24 mouse cellular contexts compared by ENCODE assay signal in genomic region chr4:95177753-95178152, GRCm38 (mm10).
DNase-seq lines count a peak whose midpoint lies in the region; ATAC-seq and TF ChIP-seq lines count a peak whose summit lies in the region.
"Had no signal": no experiment of that assay in that cellular context is flagged by ENCODE, and none has a peak within 500 bp of the region (broad histone marks: within the 10 kb centered on the region; RNA-seq: fewer than 3 reads in every experiment).

No protein-coding gene starts in this region.

- H3K4me3 ChIP-seq in layer of hippocampus, adult 2 months = no peak overlapping the region
- H3K4me3 ChIP-seq: embryonic facial prominence, embryonic 10.5 days; erythroblast, embryonic 14.5 days; heart, embryonic 15.5 days; hindbrain, embryonic 13.5 days; intestine, embryonic 15.5 days had no signal

- DNase-seq in layer of hippocampus, adult 2 months (ENCODE audit: low spot score in 2 of 2) = no peak
- no peak for DNase-seq in layer of hippocampus, adult 9-10 months (ENCODE audit: low spot score)
- DNase-seq in 416B (ENCODE audit: low read depth) (peak; percentile 98), NIH3T3 (ENCODE audit: low read depth) (peak; percentile 43)
- no peak for DNase-seq in urinary bladder, postnatal 14 days (ENCODE audit: low spot score)
- DNase-seq in gastrocnemius, postnatal 10 days = no peak
- DNase-seq: adrenal gland, postnatal 10 days; B cell, adult 2 months; cerebellum, adult 11-12 months; cerebellum, adult 9-10 months; cerebellum, postnatal 36 days; gastrocnemius, postnatal 25 days; heart, adult 11 months; heart, postnatal 14 days; kidney, adult 18-20 months had no signal

- ATAC-seq in megakaryocyte-erythroid progenitor cell, adult 5-6 weeks (replicated peaks; ENCODE audit: low FRiP score, low TSS enrichment, poor library complexity, severe bottlenecking) = peak; percentile 69
- ATAC-seq in CD4-positive, CD25-positive, alpha-beta regulatory T cell, adult 4 months = no peak
- ATAC-seq: forebrain, embryonic 16.5 days; hindbrain, postnatal 0 days; intestine, embryonic 15.5 days had no signal

- peak overlapping the region; percentile 80 for H3K27ac ChIP-seq in layer of hippocampus, adult 2 months
- H3K27ac ChIP-seq: embryonic facial prominence, embryonic 10.5 days; heart, embryonic 15.5 days; hindbrain, embryonic 13.5 days; hindbrain, postnatal 0 days; intestine, embryonic 15.5 days had no signal

- no peak for TF ChIP-seq CTCF in layer of hippocampus, adult 2 months (conservative IDR thresholded peaks at IDR 0.05)

Comparison
In these comparisons a context has a peak if more than half of its experiments do, and no peak if none do; other contexts are left out.
1. DNase-seq: peak in 416B (single experiment) and NIH3T3 (single experiment); none in layer of hippocampus, adult 2 months (0 of 2), layer of hippocampus, adult 9-10 months (single experiment), urinary bladder, postnatal 14 days (single experiment) and gastrocnemius, postnatal 10 days (single experiment).